Mouse (Mus musculus): ENCODE results near the gene Csnk2a1.

- no peak for TF ChIP-seq EP300 (IDR thresholded peaks at IDR 0.05; ENCODE audit: low read depth)
- TF ChIP-seq CTCF (IDR thresholded peaks at IDR 0.05; ENCODE audit: low read depth): no peak
Measured at GRCm38 (mm10) chr2:152259739-152260138, 33.1 kb downstream of the Csnk2a1 start.
